Mouse (Mus musculus): ENCODE measurements at regions not wholly inside any gene's neighbourhood (a gene's known extent, or its start where the extent isn't known, plus 50 kb on each side); places are given as distances from the start of the nearest gene placed in this dataset.

DNA sequence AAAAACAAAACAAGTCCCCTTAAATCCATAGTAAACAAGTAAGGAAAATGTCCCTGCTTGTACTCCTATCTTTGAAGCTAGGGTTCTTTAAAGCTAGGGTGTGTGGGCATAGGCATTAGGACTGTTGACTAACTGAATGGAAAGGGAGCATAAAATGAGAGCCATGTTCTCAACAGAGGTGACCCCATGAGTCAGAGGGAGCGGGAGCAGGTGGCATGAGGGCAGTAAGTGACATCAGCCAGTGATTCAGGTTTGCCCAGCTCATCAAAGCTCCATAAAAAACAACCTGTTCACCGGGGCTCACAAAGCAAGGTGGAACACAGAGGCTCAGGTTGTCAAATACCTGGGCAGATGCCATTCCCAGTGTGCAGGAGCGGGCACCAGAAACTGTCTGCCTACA, 104.6 kb upstream of the 1700056E22Rik start:
- no peak for TF ChIP-seq NRF1 (IDR thresholded peaks at IDR 0.05; ENCODE audit: insufficient read depth, low read depth, low read length, poor library complexity, severe bottlenecking)
- TF ChIP-seq CTCF (IDR thresholded peaks at IDR 0.05 in 2 of 3, conservative IDR thresholded peaks at IDR 0.05 in 1 of 3; ENCODE audit: control insufficient read depth in 1 of 3, insufficient read depth in 1 of 3, low read depth in 2 of 3, low read length in 3 of 3, poor library complexity in 1 of 3, severe bottlenecking in 1 of 3): no peak

Data from MEL (cell line).